Mouse (Mus musculus) kidney, adult 8-10 months (tissue): ENCODE measurements around the gene Bex3.

Source experiments
- DNase-seq, 2 experiments: peaks; one replicate each; pipeline ENCODE4 v3.0.0; 2022

Gene Bex3

GRCm38 (mm10) chrX:136313792-136314564 lies 43.9 kb downstream of the Bex3 start:
- no peak for DNase-seq

- DNase-seq = no peak
Measured at GRCm38 (mm10) chrX:136319953-136320352, 49.9 kb downstream of the Bex3 start.
